Mouse (Mus musculus): ENCODE data around the gene Mdm2. TPM values are rescaled to one million over a fixed set of nuclear protein-coding genes. Genes with fewer than 3 reads are reported as not detected.

Mdm2 gene
- polyA plus RNA-seq, 1 experiment from 2014 or later, result 39.7 TPM

DNA sequence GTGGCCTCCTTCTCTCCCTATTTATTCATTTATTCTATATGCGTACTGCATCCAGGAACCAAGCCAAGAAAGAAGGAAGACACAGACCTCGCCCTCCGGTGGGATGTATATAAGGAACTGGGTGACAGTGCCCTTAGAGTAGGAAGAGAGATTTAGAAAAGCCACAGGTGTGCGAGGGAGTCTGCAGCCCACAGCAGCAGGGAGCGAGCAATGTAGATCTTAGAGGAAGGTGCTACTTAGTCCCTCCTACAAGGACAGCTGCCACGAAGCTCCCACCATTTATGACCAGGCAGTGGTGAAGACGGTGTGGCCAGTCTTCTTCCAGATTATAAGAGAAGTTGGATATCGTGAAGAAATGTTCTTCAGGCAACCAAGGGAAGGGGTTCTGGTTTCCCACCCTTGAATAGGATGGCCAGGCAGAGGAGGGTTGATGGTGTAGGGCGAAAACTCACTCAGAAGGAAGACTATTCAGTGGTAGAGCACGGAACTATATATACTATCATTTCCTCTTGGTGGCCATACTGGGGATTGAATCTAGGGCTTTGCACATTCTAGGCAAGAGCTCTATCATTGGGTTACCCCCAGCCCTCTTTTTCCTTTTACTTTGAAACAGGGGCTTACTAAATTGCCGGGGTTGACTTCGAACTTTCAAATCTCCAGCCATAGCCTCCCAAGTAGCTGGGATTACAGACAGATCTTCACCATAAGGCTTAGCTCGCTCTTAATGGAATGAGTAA, 38.5 kb downstream of the Mdm2 start:
- Histone ChIP-seq H3K4me3 (ENCODE audit: low read depth, low read length) (no peak overlapping the region), H3K9me3 (ENCODE audit: control insufficient read depth, low read length) (no peaks in the 10 kb centered on the region), H3K4me2 (ENCODE audit: low read length) (no peak overlapping the region), H3K27ac (ENCODE audit: low read depth) (no peak overlapping the region), H3K4me1 (replicated peaks; ENCODE audit: control insufficient read depth, insufficient read depth, low read length) (0 out of 2 replicates have a peak, but pooled peaks cover 3% of the 10 kb centered on the region), H3K36me3 (ENCODE audit: control insufficient read depth, insufficient read depth, low read length) (0 out of 2 replicates have a peak, but pooled peaks cover 3% of the 10 kb centered on the region), H3K27me3 (replicated peaks; ENCODE audit: control insufficient read depth, insufficient read depth, low read length) (no peaks in the 10 kb centered on the region), H3K9ac (ENCODE audit: low read length) (no peak overlapping the region)
- DNase-seq (ENCODE audit: low spot score), result no peak
- ATAC-seq (replicated peaks; ENCODE audit: low FRiP score, low TSS enrichment, low read depth), result no peak
- 85% methylated on average over 13 of the region's 13 CpGs for WGBS

DNA sequence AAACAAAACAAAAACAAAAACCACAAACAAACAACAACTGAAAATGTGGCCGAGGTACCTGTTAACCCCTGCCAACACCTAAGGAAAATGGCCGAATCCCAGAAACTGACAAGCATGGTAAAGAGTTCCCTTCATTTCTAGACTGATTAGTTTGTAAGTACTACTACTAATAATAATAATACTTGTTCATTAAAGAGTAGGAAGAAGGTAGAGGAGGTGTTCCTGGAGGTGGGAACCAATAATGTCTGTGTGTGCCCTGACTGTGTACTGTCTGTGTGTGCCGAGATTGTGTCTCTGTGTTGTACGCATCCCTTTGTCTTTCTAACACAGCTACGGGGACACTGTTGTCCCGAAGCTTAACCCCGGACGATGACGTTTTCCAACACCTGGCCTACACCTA, 39.3 kb downstream of the Mdm2 start:
- Histone ChIP-seq H3K36me3 (ENCODE audit: control insufficient read depth, insufficient read depth, low read length) (0 out of 2 replicates have a peak, but pooled peaks cover 3% of the 10 kb centered on the region), H3K4me2 (ENCODE audit: low read length) (no peak overlapping the region), H3K9me3 (ENCODE audit: control insufficient read depth, low read length) (no peaks in the 10 kb centered on the region), H3K4me1 (replicated peaks; ENCODE audit: control insufficient read depth, insufficient read depth, low read length) (no peaks in the 10 kb centered on the region), H3K27ac (ENCODE audit: low read depth) (no peak overlapping the region), H3K9ac (ENCODE audit: low read length) (no peak overlapping the region), H3K4me3 (ENCODE audit: low read depth, low read length) (no peak overlapping the region), H3K27me3 (replicated peaks; ENCODE audit: control insufficient read depth, insufficient read depth, low read length) (no peaks in the 10 kb centered on the region)
- no peak for DNase-seq (ENCODE audit: low spot score)
- ATAC-seq (replicated peaks; ENCODE audit: low FRiP score, low TSS enrichment, low read depth), result no peak
- 86% methylated on average over 9 of the region's 9 CpGs for WGBS

DNA sequence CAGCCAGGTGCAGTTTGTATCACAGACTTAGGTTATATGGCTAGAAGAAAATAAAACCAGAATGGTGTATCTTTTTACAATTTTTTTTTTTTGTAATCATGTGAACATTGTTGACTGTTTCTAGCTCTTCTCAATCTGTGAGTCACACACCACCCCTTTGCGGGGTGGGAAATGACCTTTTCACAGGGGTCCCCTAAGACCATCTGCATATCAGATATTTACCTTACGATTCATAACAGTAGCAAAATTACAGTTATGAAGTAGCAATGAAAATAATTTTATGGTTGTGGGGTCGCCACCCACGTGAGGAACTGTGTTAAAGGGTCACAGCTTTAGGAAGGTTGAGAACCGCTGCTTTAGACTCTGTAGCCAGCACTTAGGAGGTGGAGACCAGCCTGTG, 39.8 kb downstream of the Mdm2 start:
- DNase-seq (ENCODE audit: low spot score) (no peak), ATAC-seq (replicated peaks; ENCODE audit: low FRiP score, low TSS enrichment, low read depth) (no peak)
- H3K4me3 ChIP-seq (ENCODE audit: low read depth, low read length), result no peak overlapping the region
- H3K36me3 ChIP-seq (ENCODE audit: control insufficient read depth, insufficient read depth, low read length), result 0 out of 2 replicates have a peak, but pooled peaks cover 3% of the 10 kb centered on the region
- no peaks in the 10 kb centered on the region for H3K9me3 ChIP-seq (ENCODE audit: control insufficient read depth, low read length)
- no peak overlapping the region for H3K9ac ChIP-seq (ENCODE audit: low read length)
- H3K27ac ChIP-seq (ENCODE audit: low read depth), result no peak overlapping the region
- 85% methylated on average over 5 of the region's 5 CpGs for WGBS
- no peaks in the 10 kb centered on the region for H3K27me3 ChIP-seq (replicated peaks; ENCODE audit: control insufficient read depth, insufficient read depth, low read length)
- H3K4me2 ChIP-seq (ENCODE audit: low read length), result no peak overlapping the region
- H3K4me1 ChIP-seq (replicated peaks; ENCODE audit: control insufficient read depth, insufficient read depth, low read length), result no peaks in the 10 kb centered on the region

DNA sequence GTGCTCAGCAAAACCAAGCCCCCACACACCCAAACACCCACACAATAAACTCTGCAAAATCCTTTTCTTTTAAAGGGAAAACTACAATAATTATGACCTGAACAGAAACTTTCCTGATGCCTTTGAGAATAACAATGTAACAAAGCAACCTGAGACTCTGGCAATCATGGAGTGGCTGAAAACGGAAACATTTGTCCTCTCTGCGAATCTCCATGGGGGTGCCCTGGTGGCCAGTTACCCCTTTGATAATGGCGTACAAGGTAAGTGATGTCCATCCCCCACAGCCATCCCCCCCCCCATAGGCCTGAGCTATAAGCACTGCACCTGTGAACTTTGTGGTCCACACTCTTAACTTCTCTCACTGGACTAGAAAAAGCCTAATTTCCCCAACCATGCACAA, 40.5 kb downstream of the Mdm2 start:
- H3K27ac ChIP-seq (ENCODE audit: low read depth), result no peak overlapping the region
- DNase-seq (ENCODE audit: low spot score), result no peak
- H3K4me1 ChIP-seq (replicated peaks; ENCODE audit: control insufficient read depth, insufficient read depth, low read length), result no peaks in the 10 kb centered on the region

DNA sequence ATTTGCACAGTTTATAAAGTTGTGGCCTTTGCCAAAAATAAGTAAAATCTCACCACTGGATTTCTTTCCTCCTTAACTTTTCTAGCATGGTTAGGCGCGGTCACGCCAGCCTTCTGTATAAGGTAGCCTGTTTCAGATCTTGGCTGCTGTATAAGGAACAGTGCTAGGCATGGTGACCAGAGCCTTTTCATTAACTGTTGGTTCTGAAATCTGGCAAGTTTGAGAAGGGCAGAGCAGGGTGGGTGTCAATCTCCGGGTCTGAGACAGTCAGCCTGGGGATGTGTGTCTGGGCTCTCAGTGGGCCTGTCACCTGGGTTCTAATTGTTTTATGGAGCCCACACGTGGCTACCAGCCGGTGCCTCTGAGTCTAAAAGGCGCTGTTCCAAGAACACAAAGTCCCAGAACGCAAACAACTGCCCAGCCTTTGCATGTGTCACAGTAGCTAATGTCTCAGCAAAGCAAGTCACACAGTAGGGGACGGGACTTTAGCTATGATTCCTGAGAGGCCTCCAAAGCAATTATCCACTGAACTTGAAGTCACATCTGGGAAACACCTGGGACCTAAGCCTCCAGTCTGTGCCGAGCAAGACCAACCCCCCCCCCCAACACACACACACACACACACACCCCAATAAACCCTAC, 41.0 kb downstream of the Mdm2 start:
- ATAC-seq (replicated peaks; ENCODE audit: low FRiP score, low TSS enrichment, low read depth), result no peak

More for the DNA sequence above, 40.5 kb downstream of the Mdm2 start:
- H3K27me3 ChIP-seq (replicated peaks; ENCODE audit: control insufficient read depth, insufficient read depth, low read length), result no peaks in the 10 kb centered on the region
- 0 out of 2 replicates have a peak, but pooled peaks cover 3% of the 10 kb centered on the region for H3K36me3 ChIP-seq (ENCODE audit: control insufficient read depth, insufficient read depth, low read length)
- H3K9ac ChIP-seq (ENCODE audit: low read length), result no peak overlapping the region
- no peak for ATAC-seq (replicated peaks; ENCODE audit: low FRiP score, low TSS enrichment, low read depth)
- 66% methylated on average over 3 of the region's 3 CpGs for WGBS
- H3K9me3 ChIP-seq (ENCODE audit: control insufficient read depth, low read length), result no peaks in the 10 kb centered on the region
- no peak overlapping the region for H3K4me3 ChIP-seq (ENCODE audit: low read depth, low read length)
- H3K4me2 ChIP-seq (ENCODE audit: low read length), result no peak overlapping the region

DNA sequence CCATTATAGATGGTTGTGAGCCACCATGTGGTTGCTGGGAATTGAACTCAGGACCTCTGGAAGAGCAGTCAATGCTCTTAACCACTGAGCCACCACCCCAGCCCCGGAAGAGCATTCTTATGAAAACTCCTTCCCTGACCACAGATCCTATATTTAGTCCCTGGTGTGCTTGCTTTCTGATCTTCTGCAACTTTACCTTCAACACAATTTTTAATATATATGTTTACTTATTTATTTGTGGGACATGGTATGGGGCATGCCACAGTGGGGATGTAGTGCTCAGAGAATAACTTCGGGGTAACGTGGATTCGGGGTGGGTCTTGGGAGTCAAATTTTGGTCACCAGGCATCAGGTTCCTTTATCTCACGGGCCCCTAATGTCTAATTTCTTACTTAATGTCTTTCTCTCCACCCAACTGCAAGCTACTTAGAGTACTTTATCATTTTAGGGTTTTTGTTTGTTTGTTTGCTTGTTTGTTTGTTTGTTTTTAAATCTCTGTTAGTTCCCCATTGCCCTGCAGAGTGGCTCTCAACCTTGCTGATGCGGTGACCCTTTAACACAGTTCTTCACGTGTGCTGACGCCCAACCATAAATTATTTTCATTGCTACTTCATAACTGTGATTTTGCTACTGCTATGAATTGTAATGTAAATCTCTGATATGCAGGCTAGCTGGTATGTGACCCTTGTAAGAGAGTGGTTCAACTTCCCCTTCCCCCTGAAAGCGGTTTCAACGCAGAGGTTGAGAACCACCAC, 41.8 kb downstream of the Mdm2 start:
- Histone ChIP-seq H3K4me1 (replicated peaks; ENCODE audit: control insufficient read depth, insufficient read depth, low read length) (peaks cover 5% of the 10 kb centered on the region), H3K27ac (ENCODE audit: low read depth) (no peak overlapping the region), H3K4me2 (ENCODE audit: low read length) (no peak overlapping the region), H3K36me3 (ENCODE audit: control insufficient read depth, insufficient read depth, low read length) (0 out of 2 replicates have a peak, but pooled peaks cover 3% of the 10 kb centered on the region), H3K9ac (ENCODE audit: low read length) (no peak overlapping the region), H3K4me3 (ENCODE audit: low read depth, low read length) (no peak overlapping the region), H3K9me3 (ENCODE audit: control insufficient read depth, low read length) (no peaks in the 10 kb centered on the region), H3K27me3 (replicated peaks; ENCODE audit: control insufficient read depth, insufficient read depth, low read length) (no peaks in the 10 kb centered on the region)
- ATAC-seq (replicated peaks; ENCODE audit: low FRiP score, low TSS enrichment, low read depth), result no peak
- WGBS, result 74% methylated on average over 10 of the region's 10 CpGs
- DNase-seq (ENCODE audit: low spot score), result no peak

More for the DNA sequence above, 41.0 kb downstream of the Mdm2 start:
- Histone ChIP-seq H3K9ac (ENCODE audit: low read length) (no peak overlapping the region), H3K4me2 (ENCODE audit: low read length) (no peak overlapping the region), H3K27me3 (replicated peaks; ENCODE audit: control insufficient read depth, insufficient read depth, low read length) (no peaks in the 10 kb centered on the region), H3K36me3 (ENCODE audit: control insufficient read depth, insufficient read depth, low read length) (0 out of 2 replicates have a peak, but pooled peaks cover 3% of the 10 kb centered on the region), H3K4me1 (replicated peaks; ENCODE audit: control insufficient read depth, insufficient read depth, low read length) (no peaks in the 10 kb centered on the region), H3K4me3 (ENCODE audit: low read depth, low read length) (no peak overlapping the region), H3K27ac (ENCODE audit: low read depth) (no peak overlapping the region), H3K9me3 (ENCODE audit: control insufficient read depth, low read length) (no peaks in the 10 kb centered on the region)
- no peak for DNase-seq (ENCODE audit: low spot score)
- 43% methylated on average over 10 of the region's 10 CpGs for WGBS

DNA sequence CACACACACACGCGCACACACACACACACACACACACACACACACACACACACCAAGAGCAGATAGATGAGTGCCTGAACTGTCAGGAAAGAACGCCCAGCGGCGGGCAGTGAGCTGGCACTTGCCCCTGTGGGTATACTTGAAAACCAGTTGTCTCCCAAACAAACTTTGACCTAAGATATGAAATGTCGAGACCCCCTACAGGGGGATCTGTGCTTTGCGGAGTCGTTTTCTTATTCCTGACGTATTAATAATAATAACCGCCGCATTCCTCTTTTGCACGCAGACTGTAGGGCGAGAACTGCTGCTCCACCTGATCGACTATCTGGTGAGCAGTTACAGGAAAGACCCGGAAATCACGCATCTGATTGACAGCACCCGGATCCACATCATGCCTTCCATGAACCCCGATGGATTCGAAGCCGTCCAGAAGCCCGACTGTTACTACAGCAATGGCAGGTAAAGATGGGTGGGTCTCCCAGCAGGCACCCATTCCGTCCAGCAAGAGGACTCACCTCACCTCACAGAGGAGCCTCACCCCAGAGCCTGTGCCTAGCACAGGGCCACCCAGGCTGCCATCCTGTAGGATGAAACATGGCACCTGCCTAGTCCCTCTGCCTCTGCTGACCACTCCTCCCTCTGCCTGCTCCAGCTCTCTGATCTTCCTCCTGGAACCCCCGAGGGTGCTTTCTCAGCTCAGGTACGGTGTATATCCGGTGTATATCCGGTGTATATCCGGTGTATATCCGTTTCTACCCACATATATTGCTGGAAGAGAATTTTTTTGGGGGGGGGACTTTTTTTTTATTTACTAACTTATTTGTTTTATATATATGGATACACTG, 42.7 kb downstream of the Mdm2 start:
- ATAC-seq (replicated peaks; ENCODE audit: low FRiP score, low TSS enrichment, low read depth), result no peak

More for the DNA sequence above, 42.7 kb downstream of the Mdm2 start:
- 93% methylated on average over 28 of the region's 28 CpGs for WGBS
- Histone ChIP-seq H3K4me1 (replicated peaks; ENCODE audit: control insufficient read depth, insufficient read depth, low read length) (peaks cover 6% of the 10 kb centered on the region), H3K4me3 (ENCODE audit: low read depth, low read length) (no peak overlapping the region), H3K9ac (ENCODE audit: low read length) (no peak overlapping the region), H3K36me3 (ENCODE audit: control insufficient read depth, insufficient read depth, low read length) (0 out of 2 replicates have a peak, but pooled peaks cover 3% of the 10 kb centered on the region), H3K27ac (ENCODE audit: low read depth) (no peak overlapping the region), H3K9me3 (ENCODE audit: control insufficient read depth, low read length) (no peaks in the 10 kb centered on the region), H3K27me3 (replicated peaks; ENCODE audit: control insufficient read depth, insufficient read depth, low read length) (no peaks in the 10 kb centered on the region), H3K4me2 (ENCODE audit: low read length) (no peak overlapping the region)
- DNase-seq (ENCODE audit: low spot score), result no peak
